Mouse (Mus musculus): ENCODE measurements around the gene Eps15l1. TPM values are rescaled to one million over a fixed set of nuclear protein-coding genes. Genes with fewer than 3 reads are reported as not detected.

The Eps15l1 gene
- total and polyA plus RNA-seq, 2 experiments, result 9.0 to 13.0 TPM

DNA sequence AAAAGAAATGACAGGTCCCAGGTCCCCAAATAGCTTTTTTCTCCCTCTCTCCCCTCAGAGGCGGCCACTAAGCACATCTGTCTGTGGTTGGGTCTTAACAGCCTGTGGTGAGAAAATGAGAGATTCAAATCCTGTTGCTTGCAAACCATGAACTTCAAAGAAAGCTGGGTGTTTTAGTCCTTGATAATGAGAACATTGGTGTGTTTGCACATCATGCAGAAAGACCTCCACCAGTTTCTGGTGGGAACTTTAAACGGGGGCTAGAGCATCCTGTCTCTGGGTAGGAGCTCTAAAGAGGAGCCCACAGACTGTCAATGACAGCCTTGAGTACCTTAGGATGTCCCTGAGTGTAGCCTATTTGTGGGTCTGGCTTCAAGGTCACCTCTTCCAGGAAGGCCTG is 130.2 kb downstream of the Eps15l1 start:
- Histone ChIP-seq H3K27me3 (ENCODE audit: control insufficient read depth, insufficient read depth, low read length) (no peaks in the 10 kb centered on the region), H3K4me1 (ENCODE audit: control insufficient read depth, insufficient read depth, low read length) (peaks cover 7% of the 10 kb centered on the region; the same call in 1 of the 2 replicates), H3K79me2 (ENCODE audit: control insufficient read depth, insufficient read depth, low read length) (no peaks in the 10 kb centered on the region), H3K4me3 (ENCODE audit: insufficient read depth, low read depth, low read length) (no peak overlapping the region), H3K36me3 (ENCODE audit: control insufficient read depth, insufficient read depth, low read length) (no peaks in the 10 kb centered on the region), H3K9ac (ENCODE audit: low read depth, low read length) (no peak overlapping the region), H3K27ac (replicated peaks; ENCODE audit: insufficient read depth, low read depth, low read length) (no peak overlapping the region)
- no peak for TF ChIP-seq CTCF (IDR thresholded peaks at IDR 0.05; ENCODE audit: low read depth, low read length)
- no peak for DNase-seq (ENCODE audit: extremely low read depth, low read depth, low spot score)
- 80% methylated on average over 2 of the region's 2 CpGs for WGBS

Other genes with a start within 250 kb of the Eps15l1 start
- 0.07 and 0.18 TPM in 2 replicates for gene Hsh2d, start 231.8 kb downstream of the Eps15l1 start, total RNA-seq (2014; rRNA removed)
- gene Hsh2d, start 231.8 kb downstream of the Eps15l1 start, polyA plus RNA-seq (2012; rRNA removed), result 0.07 and 0.11 TPM in 2 replicates
- 1.1 and 2.6 TPM in 2 replicates for gene Cib3, start 208.6 kb downstream of the Eps15l1 start, total RNA-seq (2014; rRNA removed)
- 0.60 and 1.5 TPM in 2 replicates for gene Cib3, start 208.6 kb downstream of the Eps15l1 start, polyA plus RNA-seq (2012; rRNA removed)
- not detected in 2 replicates for gene Gm11034, start 207.8 kb downstream of the Eps15l1 start, total RNA-seq (2014; rRNA removed)
- not detected in 2 replicates for gene Gm11034, start 207.8 kb downstream of the Eps15l1 start, polyA plus RNA-seq (2012; rRNA removed)
- gene Fam32a, start 201.7 kb downstream of the Eps15l1 start, total RNA-seq (2014; rRNA removed), result 28.6 and 29.5 TPM in 2 replicates
- 18.8 and 28.4 TPM in 2 replicates for gene Fam32a, start 201.7 kb downstream of the Eps15l1 start, polyA plus RNA-seq (2012; rRNA removed)
- gene Ap1m1, start 181.4 kb downstream of the Eps15l1 start, total RNA-seq (2014; rRNA removed), result 7.9 and 14.9 TPM in 2 replicates
- gene Ap1m1, start 181.4 kb downstream of the Eps15l1 start, polyA plus RNA-seq (2012; rRNA removed), result 38.9 and 39.4 TPM in 2 replicates
- gene Gm10282, start 116.2 kb downstream of the Eps15l1 start, total RNA-seq (2014; rRNA removed), result 0.54 and 1.0 TPM in 2 replicates
- gene Gm10282, start 116.2 kb downstream of the Eps15l1 start, polyA plus RNA-seq (2012; rRNA removed), result 0.37 and 0.42 TPM in 2 replicates
- gene Klf2, start 102.4 kb downstream of the Eps15l1 start, total RNA-seq (2014; rRNA removed), result 2.7 and 2.8 TPM in 2 replicates
- 4.4 and 6.0 TPM in 2 replicates for gene Klf2, start 102.4 kb downstream of the Eps15l1 start, polyA plus RNA-seq (2012; rRNA removed)
- 2.2 and 3.1 TPM in 2 replicates for gene Calr3, start 22.4 kb upstream of the Eps15l1 start, total RNA-seq (2014; rRNA removed)
- 0.54 TPM in 2 replicates for gene Calr3, start 22.4 kb upstream of the Eps15l1 start, polyA plus RNA-seq (2012; rRNA removed)
- 1.8 and 2.1 TPM in 2 replicates for gene 1700030K09Rik, start 22.4 kb upstream of the Eps15l1 start, total RNA-seq (2014; rRNA removed)
- gene 1700030K09Rik, start 22.4 kb upstream of the Eps15l1 start, polyA plus RNA-seq (2012; rRNA removed), result 2.5 and 3.6 TPM in 2 replicates
- gene Cherp, start 53.8 kb upstream of the Eps15l1 start, total RNA-seq (2014; rRNA removed), result 5.3 and 6.7 TPM in 2 replicates
- 16.2 and 22.7 TPM in 2 replicates for gene Cherp, start 53.8 kb upstream of the Eps15l1 start, polyA plus RNA-seq (2012; rRNA removed)
- gene Slc35e1, start 71.2 kb upstream of the Eps15l1 start, total RNA-seq (2014; rRNA removed), result 20.0 and 26.5 TPM in 2 replicates
- gene Slc35e1, start 71.2 kb upstream of the Eps15l1 start, polyA plus RNA-seq (2012; rRNA removed), result 55.6 and 59.8 TPM in 2 replicates
- gene Med26, start 126.8 kb upstream of the Eps15l1 start, total RNA-seq (2014; rRNA removed), result 1.3 and 1.8 TPM in 2 replicates
- 4.4 and 6.0 TPM in 2 replicates for gene Med26, start 126.8 kb upstream of the Eps15l1 start, polyA plus RNA-seq (2012; rRNA removed)
- 32.4 and 33.4 TPM in 2 replicates for gene Smim7, start 149.6 kb upstream of the Eps15l1 start, total RNA-seq (2014; rRNA removed)
- gene Smim7, start 149.6 kb upstream of the Eps15l1 start, polyA plus RNA-seq (2012; rRNA removed), result 22.6 and 26.0 TPM in 2 replicates
- 2.6 and 2.7 TPM in 2 replicates for gene Tmem38a, start 150.6 kb upstream of the Eps15l1 start, total RNA-seq (2014; rRNA removed)
- 3.0 and 3.5 TPM in 2 replicates for gene Tmem38a, start 150.6 kb upstream of the Eps15l1 start, polyA plus RNA-seq (2012; rRNA removed)
- not detected in 2 replicates for gene Nwd1, start 225.3 kb upstream of the Eps15l1 start, total RNA-seq (2014; rRNA removed)
- gene Nwd1, start 225.3 kb upstream of the Eps15l1 start, polyA plus RNA-seq (2012; rRNA removed), result not detected in 2 replicates